Mouse (Mus musculus) left cerebral cortex, adult 2 months (tissue): ENCODE measurements around the gene Rbfox3. TPM values are rescaled to one million over a fixed set of nuclear protein-coding genes. Genes with fewer than 3 reads are reported as not detected.

Experiments
- DNase-seq, 2 experiments: peaks; one replicate each; pipeline ENCODE4 v3.0.0; 2021 to 2022; ENCODE audit warnings: low spot score in 2 of 2, mixed read lengths in 1 of 2; ENCODE audit errors: extremely low spot score in 1 of 2
- H3K27ac ChIP-seq: fragments of 200-600 bp; 2 replicates; pipeline ENCODE4 v1.8.1; 2022
- H3K4me3 ChIP-seq: fragments of 200-600 bp; 2 replicates; pipeline ENCODE4 v1.8.1; 2022
- CTCF ChIP-seq: fragments of 200-600 bp; IDR thresholded peaks from 2 replicates; pipeline ENCODE4 v1.8.1; 2022; ENCODE audit warnings: antibody characterized with exemption, mild to moderate bottlenecking, moderate library complexity
- intact Hi-C: fragments of 180-260 bp; cut with DNase I; formaldehyde crosslinking; loops from one replicate; pipeline ENCODE4 v1.15.1; 2025
- long read RNA-seq, 2 experiments: library from polyadenylated mRNA; stranded (forward); transcript quantifications; one replicate each; pipeline ENCODE4 v2.0.0; 2021; ENCODE audit warnings: borderline mapping rate in 2 of 2
- total RNA-seq, 2 experiments: library from RNA; stranded (reverse); gene quantifications; 2 replicates each; pipeline ENCODE4 v1.2.3; 2021

Rbfox3 gene
- total RNA-seq = 100 to 1,000 TPM; 345 to 353 TPM
- long read RNA-seq, experiment 1, transcript Rbfox3-204 (15 exons, 1,542 nt) = major isoform, 260 of 679 reads
- long read RNA-seq, experiment 1, transcript Rbfox3-206 (15 exons, 2,150 nt) = minor isoform, 16 of 679 reads
- long read RNA-seq, experiment 1, transcript Rbfox3-201 (15 exons, 3,150 nt) = minor isoform, 12 of 679 reads
- long read RNA-seq, experiment 1, partial matches to known transcripts = 65 of 679 reads
- long read RNA-seq, experiment 1, other reads (novel, unspliced or antisense) = 323 of 679 reads
- long read RNA-seq, experiment 2, transcript Rbfox3-204 (15 exons, 1,542 nt) = major isoform, 187 of 511 reads
- long read RNA-seq, experiment 2, transcript Rbfox3-206 (15 exons, 2,150 nt) = minor isoform, 8 of 511 reads
- long read RNA-seq, experiment 2, transcript Rbfox3-201 (15 exons, 3,150 nt) = minor isoform, 5 of 511 reads
- long read RNA-seq, experiment 2, partial matches to known transcripts = 76 of 511 reads
- long read RNA-seq, experiment 2, other reads (novel, unspliced or antisense) = 231 of 511 reads

DNA sequence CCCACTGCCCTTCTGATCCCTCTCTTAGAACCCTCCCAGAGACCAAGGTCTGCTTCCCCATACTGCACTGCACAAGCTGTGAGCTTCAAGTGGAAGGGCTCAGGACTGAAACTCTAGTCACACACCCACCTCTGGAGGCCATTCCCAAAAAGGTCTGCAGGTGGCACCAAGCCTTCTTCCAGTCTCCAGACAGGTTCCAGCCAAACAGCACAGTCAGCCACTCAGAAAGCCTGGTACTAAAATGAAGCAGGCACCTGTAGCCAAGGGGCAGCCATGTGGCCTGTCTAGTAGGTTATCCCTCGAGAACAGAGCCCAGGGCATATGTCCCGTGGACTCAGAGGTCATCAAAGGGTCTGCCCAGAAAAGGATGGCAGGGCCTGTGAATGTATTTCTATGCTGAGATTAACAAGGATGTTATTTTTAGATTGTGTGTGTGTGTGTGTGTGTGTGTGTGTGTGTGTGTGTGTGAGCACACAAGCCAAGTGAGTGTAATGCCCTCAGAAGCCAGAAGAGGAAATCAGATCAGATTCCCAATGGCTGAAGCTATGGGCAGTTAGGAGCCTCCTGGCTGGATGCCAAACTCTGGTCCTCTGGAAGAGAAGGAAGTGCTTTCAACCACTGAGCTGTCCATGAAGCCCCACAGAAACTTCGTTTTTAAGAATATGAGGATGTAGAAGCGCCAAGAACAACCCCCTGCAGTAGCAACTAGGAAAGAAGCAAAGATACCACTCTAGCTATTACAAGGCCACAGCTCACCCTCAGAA lies at the start of gene Rbfox3:
Gene Rbfox3, minus strand, starts transcription at position 291 of the 764 bp plus-strand sequence.
- DNase-seq = no peak
- TF ChIP-seq CTCF = peak; percentile 48
- Histone ChIP-seq H3K27ac (no peak within 1 kb of the TSS), H3K4me3 (no peak within 1 kb of the TSS)
- intact Hi-C loops = loop anchor here (2.0 kb wide), 1 partner anchor 63 kb away; no protein-coding TSS in a partner anchor

DNA sequence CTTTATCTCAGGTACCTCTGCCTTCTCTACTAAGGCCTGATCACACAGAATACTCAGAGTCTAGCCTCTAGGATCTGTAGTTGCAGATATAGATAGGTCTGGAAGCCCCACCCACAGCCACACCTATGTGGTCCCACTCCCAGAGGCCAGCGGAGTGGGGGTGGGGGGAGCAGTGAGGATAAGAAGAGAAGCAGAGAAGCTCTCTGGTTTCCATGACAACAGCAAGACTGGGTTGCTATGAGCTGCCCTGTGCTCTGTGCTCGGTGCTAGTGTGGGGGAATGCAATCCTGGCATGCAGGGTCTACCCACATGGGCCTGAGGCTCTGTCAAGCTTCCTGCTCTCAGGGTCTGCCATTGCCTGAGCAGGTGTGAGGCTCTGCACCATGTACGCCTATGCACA lies 49.3 kb upstream of the Rbfox3 start:
- Histone ChIP-seq H3K27ac (no peak overlapping the region), H3K4me3 (no peak overlapping the region)
- peak; percentile 32 to 37 for DNase-seq
- TF ChIP-seq CTCF = no peak
- intact Hi-C loops = no loop called here

DNA sequence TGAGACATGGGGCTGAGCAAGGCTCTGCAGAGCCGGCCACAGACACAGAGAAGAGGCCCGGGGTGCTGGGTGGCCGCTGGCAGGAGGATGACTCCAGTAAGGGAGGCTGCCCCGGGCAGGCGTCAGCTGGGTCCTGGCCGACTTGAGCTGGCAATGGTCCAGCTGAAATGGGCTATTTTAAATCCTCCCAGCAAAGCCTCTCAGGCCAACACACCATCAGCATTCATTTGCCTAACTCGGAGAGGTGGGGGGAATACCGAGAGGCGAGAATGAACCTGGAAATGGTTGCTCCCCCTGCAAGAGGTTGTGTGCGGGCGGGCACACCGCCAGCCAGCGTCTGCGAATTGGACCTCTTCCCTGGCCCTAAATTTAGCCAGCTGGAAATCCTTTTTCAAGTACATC lies 45.7 kb upstream of the Rbfox3 start:
- DNase-seq = peak; percentile 62 to 64
- H3K27ac ChIP-seq = no peak overlapping the region
- intact Hi-C loops = no loop called here
- no peak overlapping the region for H3K4me3 ChIP-seq
- no peak for TF ChIP-seq CTCF

DNA sequence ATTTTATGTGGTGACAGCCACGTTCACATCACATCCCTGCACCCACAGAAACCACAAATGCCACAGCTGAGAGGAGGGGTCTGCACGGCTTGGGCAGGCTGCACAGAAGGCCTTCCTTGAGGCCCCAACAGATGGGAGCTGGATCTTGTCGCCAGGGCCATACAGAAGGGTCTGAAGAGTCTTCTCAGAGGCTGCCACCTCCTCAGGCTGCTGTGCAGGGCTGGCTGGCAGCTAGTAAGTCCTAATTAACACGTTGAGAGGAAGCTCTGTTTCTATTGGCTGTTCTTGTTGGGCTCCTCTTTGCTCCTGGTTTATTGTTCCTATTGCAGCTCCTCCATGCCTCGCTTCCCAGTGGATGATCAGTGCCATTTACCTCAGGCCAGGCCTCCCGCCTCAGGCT lies 43.6 kb upstream of the Rbfox3 start:
- intact Hi-C loops = no loop called here
- no peak for TF ChIP-seq CTCF
- no peak overlapping the region for H3K4me3 ChIP-seq
- DNase-seq = no peak
- H3K27ac ChIP-seq = no peak overlapping the region

DNA sequence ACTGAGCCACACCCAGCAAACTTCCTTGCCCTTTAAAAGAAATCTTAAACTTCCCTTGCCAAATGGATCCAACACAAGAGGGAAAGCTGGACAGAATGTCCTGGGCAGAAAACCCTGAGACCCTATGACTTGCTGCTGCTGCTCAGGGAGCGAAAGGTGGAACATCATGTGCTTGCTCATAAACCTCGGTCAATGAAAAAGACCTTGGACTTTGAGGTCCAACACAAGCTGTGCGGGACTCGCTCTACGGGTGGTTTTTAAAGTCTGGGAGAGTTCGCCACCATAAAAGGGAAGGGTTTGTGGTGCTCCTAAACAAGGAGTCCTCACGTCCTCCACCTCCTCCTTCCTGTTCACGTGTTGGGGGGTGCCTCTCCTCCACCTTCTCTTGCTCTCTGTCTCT lies 34.5 kb upstream of the Rbfox3 start:
- TF ChIP-seq CTCF = no peak
- intact Hi-C loops = no loop called here
- DNase-seq = no peak
- H3K4me3 ChIP-seq = no peak overlapping the region
- no peak overlapping the region for H3K27ac ChIP-seq

DNA sequence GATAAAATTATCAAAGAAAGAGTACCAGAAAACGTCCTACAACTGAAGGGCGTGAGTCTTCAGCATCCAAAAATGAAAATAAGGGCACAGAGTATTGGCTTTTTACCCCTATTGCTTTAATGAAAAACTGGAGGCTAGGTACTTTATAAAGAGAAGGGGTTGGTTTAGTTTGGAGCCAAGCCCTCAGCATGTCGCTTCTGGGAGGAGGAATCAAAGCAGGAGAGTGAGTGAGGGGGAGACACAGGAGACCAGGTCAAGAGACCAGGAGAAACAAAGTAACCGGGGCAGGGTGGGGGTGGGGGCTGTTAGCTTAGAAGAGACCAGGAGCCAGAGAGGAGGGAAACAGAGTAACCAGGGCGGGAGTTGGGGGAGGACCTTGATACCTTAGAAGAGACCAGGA lies 29.9 kb upstream of the Rbfox3 start:
- no peak for DNase-seq
- no peak for TF ChIP-seq CTCF
- no peak overlapping the region for H3K27ac ChIP-seq
- H3K4me3 ChIP-seq = no peak overlapping the region
- intact Hi-C loops = no loop called here

DNA sequence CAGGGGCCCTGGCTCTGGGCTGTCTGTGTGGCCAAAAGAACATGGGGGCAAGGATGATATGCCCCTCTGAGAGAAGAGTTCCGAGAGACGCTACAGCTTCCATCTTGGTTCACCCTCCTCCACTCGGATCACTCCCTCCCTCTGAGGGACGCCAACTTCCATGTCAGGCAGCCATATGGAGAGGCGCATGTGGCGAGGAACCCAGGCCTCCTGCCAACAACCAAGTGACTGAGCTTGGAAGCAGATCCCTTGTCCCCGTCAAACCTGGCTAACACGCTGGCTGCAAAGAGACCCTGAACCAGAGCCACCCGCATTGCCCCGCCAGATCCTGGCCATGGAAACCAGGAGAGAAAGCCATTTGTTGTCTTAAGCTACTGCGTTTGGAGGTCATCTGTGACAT lies 29.1 kb upstream of the Rbfox3 start:
- intact Hi-C loops = no loop called here
- no peak overlapping the region for H3K4me3 ChIP-seq
- peak in 1 of 2 experiments; percentile 66 for DNase-seq
- no peak for TF ChIP-seq CTCF
- H3K27ac ChIP-seq = no peak overlapping the region

DNA sequence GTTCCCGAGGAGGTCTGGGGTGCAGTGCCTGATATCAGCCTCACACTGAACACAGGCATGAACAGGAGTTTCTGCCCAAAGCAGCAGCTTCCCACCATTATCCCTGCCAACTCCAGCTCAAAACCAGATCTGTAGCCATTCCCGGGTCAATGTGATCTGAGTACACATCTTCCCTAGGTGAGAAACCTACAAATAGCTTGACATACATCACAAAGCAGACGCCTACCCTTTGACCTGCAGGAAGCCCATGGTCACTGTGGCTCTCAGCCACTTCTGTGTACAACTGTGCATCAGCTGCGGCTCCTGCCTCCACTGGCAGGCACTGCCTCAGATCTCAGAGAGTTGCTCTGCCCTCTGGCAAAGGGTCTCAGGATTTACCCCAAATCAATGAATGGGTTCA lies 28.3 kb upstream of the Rbfox3 start:
- intact Hi-C loops = no loop called here
- H3K27ac ChIP-seq = no peak overlapping the region
- H3K4me3 ChIP-seq = no peak overlapping the region
- DNase-seq = no peak
- TF ChIP-seq CTCF = no peak

DNA sequence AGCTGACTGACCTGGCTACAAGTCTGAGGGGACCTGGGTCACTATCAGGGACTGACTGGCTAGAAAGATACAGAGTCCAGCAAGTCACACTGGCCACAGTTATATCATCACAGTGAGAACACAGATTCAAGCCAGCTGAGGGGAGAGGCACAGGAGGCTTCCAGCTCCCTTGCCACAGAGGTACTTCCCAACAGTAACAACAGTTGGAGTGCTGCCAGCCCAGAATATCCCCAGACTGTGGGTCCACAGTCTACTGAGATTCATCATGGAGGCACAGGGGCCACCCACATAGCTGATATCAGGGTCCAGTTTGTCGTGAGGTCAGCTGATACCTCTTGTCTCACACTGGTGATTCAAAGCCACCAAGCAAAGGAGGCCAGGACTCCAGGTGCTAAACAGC lies 23.5 kb upstream of the Rbfox3 start:
- no peak for TF ChIP-seq CTCF
- intact Hi-C loops = no loop called here
- Histone ChIP-seq H3K4me3 (no peak overlapping the region), H3K27ac (no peak overlapping the region)
- DNase-seq = no peak

DNA sequence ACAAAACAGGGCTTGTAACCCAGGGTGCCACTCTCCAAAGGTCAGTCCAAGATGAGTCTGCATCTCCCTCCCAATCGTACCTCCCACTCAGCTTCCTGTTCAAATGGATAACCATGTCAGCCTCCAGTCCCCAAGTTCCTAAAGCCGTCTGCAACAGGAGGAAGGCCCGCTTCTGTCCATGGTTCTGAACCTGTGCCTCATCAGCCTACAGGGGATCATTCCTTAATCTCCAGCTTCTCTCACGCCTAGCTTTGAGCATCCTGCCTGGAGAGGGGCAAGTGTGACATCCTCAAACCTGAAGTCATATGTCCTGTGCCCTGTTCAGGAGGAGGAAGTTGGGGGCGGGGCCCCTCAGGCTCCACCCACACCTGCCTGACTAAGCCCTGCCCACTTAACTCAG lies 15.7 kb upstream of the Rbfox3 start:
- H3K4me3 ChIP-seq = no peak overlapping the region
- intact Hi-C loops = no loop called here
- TF ChIP-seq CTCF = no peak
- no peak overlapping the region for H3K27ac ChIP-seq
- no peak for DNase-seq

DNA sequence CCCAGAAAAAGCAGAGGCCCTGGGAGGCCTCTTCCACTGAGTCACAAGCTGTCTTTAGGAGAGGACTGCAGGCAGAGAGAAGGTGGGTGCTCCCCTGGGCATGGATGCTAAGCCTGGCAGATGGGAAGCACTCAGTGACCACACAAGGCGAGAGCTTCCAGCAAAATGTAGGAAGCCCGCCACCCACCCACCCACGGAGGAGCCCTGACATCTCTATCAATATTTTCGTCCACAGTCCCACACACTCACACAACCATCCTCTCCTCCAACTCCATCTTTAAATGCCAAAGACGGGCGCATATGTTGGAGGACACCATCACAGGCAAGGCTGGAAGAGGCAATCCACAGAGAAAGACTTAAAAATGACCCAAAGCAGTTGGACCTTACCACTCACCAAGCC lies 10.5 kb upstream of the Rbfox3 start:
- H3K27ac ChIP-seq = no peak overlapping the region
- no peak for TF ChIP-seq CTCF
- intact Hi-C loops = no loop called here
- H3K4me3 ChIP-seq = no peak overlapping the region
- DNase-seq = no peak

DNA sequence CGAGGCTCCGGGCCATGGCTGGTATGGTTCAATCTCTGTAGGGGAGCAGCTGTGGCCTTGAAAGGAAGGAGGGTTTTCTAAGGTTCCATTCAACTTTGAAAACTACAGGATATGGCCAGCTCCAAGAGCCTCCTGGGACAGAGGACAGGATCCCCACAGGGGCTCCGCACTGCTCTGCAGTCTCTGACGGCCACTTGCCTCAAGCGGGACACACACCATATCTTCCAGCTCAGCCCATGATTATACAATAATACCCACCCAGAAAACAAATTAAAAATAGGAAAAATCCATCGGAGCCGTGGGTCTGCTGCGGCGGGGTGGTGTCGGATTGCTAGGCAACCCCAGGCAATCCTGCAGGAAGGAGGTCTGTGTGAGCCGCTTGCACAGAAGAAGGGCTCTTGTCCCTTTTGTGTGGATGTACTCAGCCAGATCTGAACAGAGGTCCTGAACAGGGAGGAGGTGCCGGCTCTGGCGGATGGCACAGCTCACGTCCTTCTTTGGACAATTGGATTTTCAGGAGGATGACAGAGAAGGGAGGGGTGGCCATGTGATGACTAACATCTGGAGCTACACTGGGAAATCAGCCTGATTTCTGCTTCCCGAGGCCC lies 5.1 kb upstream of the Rbfox3 start:
- TF ChIP-seq CTCF = no peak
- Histone ChIP-seq H3K4me3 (no peak overlapping the region), H3K27ac (peak overlapping the region; percentile 57)
- intact Hi-C loops = no loop called here
- DNase-seq = peak in 1 of 2 experiments; percentile 49
